Mouse (Mus musculus) kidney, adult 2 months (tissue): ENCODE results near the gene Tln1. TPM values are rescaled to one million over a fixed set of nuclear protein-coding genes. Genes with fewer than 3 reads are reported as not detected.
"Not testable (repeated sequence)": the region's sequence is repeated elsewhere in the genome, so short reads cannot be mapped to it uniquely, and the experiment has no call there.

Experiments
- DNase-seq: peaks from one replicate; pipeline ENCODE4 v3.0.0; 2021
- H3K27ac ChIP-seq: fragments of 200-500 bp; 2 replicates; pipeline ENCODE4 v1.5.1; 2012; ENCODE audit warnings: low read depth, low read length, control low read depth, inconsistent platforms; ENCODE audit not compliant: insufficient read depth
- H3K27me3 ChIP-seq: fragments of 200-500 bp; replicated peaks from 2 replicates; pipeline ENCODE4 v1.6.1; 2012; ENCODE audit warnings: mild to moderate bottlenecking, moderate library complexity, low read length, inconsistent platforms; ENCODE audit not compliant: control insufficient read depth, insufficient read depth
- H3K36me3 ChIP-seq: fragments of 200-500 bp; 2 replicates; pipeline ENCODE4 v1.6.1; 2012; ENCODE audit warnings: mild to moderate bottlenecking, moderate library complexity, low read length, inconsistent platforms; ENCODE audit not compliant: control insufficient read depth, insufficient read depth
- H3K4me1 ChIP-seq: fragments of 200-500 bp; 2 replicates; pipeline ENCODE4 v1.6.1; 2011; ENCODE audit warnings: low read length; ENCODE audit not compliant: control insufficient read depth, insufficient read depth
- H3K4me3 ChIP-seq: fragments of 200-500 bp; 2 replicates; pipeline ENCODE4 v1.5.1; 2011; ENCODE audit warnings: mild to moderate bottlenecking, low read depth, low read length, control low read depth; ENCODE audit not compliant: insufficient read depth
- CTCF ChIP-seq: fragments of 200-500 bp; conservative IDR thresholded peaks from 2 replicates; pipeline ENCODE4 v1.5.1; 2011; ENCODE audit warnings: low read depth, mild to moderate bottlenecking, control low read depth, low read length, moderate library complexity, mixed read lengths; ENCODE audit not compliant: insufficient read depth, insufficient read length
- POLR2A ChIP-seq: fragments of 200-500 bp; IDR thresholded peaks from one replicate; pipeline ENCODE4 v1.6.1; 2011; ENCODE audit warnings: low read depth, low read length, control low read depth
- WGBS: fragments of 180-500 bp; shearing (Covaris S2); methylation state at CpG from one replicate; pipeline ENCODE4 v1.1.7; 2018; 5-methylcytosine and 5-hydroxymethylcytosine counted together
- polyA plus RNA-seq: library from polyadenylated mRNA; depleted of rRNA; stranded (reverse); fragments of >200 nt; gene quantifications from 2 replicates; pipeline ENCODE4 v1.2.3, GENCODE M21; 2012; rRNA removed

Gene Tln1
- polyA plus RNA-seq, 1 experiment: 92.1 TPM

- 92% methylated on average over 5 of the region's 5 CpGs for WGBS
- not testable (repeated sequence) for H3K27me3 ChIP-seq, H3K4me1 ChIP-seq, H3K4me3 ChIP-seq, DNase-seq, H3K27ac ChIP-seq, H3K36me3 ChIP-seq
- TF ChIP-seq CTCF: 0 out of 2 replicates have a peak, but pooled peaks have one; percentile 3
Measured at GRCm38 (mm10) chr4:43485666-43486065, 76.8 kb downstream of the Tln1 start.

DNA sequence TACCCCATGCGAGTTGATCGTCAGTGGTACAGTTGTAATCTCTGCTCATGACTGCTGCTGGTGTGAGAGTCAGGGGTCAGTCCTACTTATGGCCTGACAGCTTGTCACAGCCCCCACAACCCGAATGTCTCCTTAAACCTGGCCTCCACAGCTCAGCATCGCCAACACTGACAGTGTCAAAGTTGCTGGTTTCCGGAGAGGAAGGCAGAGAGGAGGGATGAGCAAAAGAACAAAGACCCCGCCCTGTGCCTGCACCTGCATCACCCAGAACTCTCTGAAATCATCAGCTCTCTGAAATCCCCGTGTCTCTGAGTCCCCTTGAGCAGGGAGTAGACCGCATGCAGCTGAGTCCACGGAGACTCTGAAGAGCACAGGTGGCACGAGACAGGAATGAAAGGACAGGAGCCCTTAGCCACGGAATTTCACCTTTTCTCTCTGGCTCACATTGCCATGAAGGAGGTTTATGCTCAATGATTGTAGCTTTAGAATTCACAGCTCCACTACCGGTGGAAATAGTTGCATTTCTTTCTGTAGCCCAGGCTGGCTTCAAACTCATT is 78.9 kb downstream of the Tln1 start, which contains the start of gene Sit1:
Gene Sit1, minus strand, starts transcription at position 200 of the 557 bp plus-strand sequence.
- Histone ChIP-seq H3K27me3 (no peaks in the 10 kb centered on the region), H3K27ac (no peak within 1 kb of the TSS), H3K4me3 (no peak within 1 kb of the TSS), H3K4me1 (no peaks in the 10 kb centered on the region), H3K36me3 (no peaks in the 10 kb centered on the region)
- no peak for DNase-seq
- TF ChIP-seq POLR2A (no peak), CTCF (no peak)
- WGBS: 75% methylated on average over 12 of the region's 12 CpGs

DNA sequence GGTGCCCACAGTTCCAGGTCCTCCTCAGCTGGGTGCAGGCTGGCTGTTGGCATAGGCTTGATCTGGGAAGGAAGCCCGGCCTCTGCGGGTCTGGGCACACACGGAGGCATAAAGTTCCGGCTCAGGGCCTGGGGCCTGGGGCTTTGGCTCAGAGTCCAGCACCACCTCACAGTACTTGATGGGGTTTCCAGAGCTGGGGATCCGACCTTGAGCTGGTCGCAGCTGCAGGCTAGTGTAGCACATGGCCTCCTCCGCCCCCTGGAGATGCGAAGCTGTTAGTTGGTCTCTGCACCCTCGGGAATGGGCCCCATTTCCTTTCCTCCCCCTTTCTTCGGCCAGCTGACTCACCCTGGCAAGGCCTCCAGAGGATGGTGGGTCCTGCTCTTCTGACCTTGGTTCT is 79.9 kb downstream of the Tln1 start:
- Histone ChIP-seq H3K4me3 (no peak overlapping the region), H3K27ac (no peak overlapping the region), H3K36me3 (no peaks in the 10 kb centered on the region), H3K27me3 (no peaks in the 10 kb centered on the region), H3K4me1 (no peaks in the 10 kb centered on the region)
- TF ChIP-seq CTCF: no peak
- no peak for TF ChIP-seq POLR2A
- DNase-seq: no peak
- WGBS: 71% methylated on average over 10 of the region's 10 CpGs

- no peaks in the 10 kb centered on the region for H3K4me1 ChIP-seq
- no peaks in the 10 kb centered on the region for H3K27me3 ChIP-seq
- WGBS: 76% methylated on average over 7 of the region's 7 CpGs
- H3K36me3 ChIP-seq: no peaks in the 10 kb centered on the region
- no peak overlapping the region for H3K27ac ChIP-seq
- no peak for DNase-seq
- TF ChIP-seq CTCF (no peak), POLR2A (no peak)
- no peak overlapping the region for H3K4me3 ChIP-seq
Measured at GRCm38 (mm10) chr4:43481894-43482456, 80.5 kb downstream of the Tln1 start.

Other genes with a start within 250 kb of the Tln1 start
- 15.5 and 17.3 TPM in 2 replicates for gene Rusc2, start 180.7 kb downstream of the Tln1 start, polyA plus RNA-seq
- gene Fam166b, start 133.6 kb downstream of the Tln1 start, polyA plus RNA-seq: 1.3 and 1.6 TPM in 2 replicates
- gene Tesk1, start 120.8 kb downstream of the Tln1 start, polyA plus RNA-seq: 59.0 and 72.5 TPM in 2 replicates
- 4.5 and 12.6 TPM in 2 replicates for gene Cd72, start 108.1 kb downstream of the Tln1 start, polyA plus RNA-seq
- 0.23 and 1.4 TPM in 2 replicates for gene Sit1, start 79.0 kb downstream of the Tln1 start, polyA plus RNA-seq
- 529 and 664 TPM in 2 replicates for gene Ccdc107, start 69.8 kb downstream of the Tln1 start, polyA plus RNA-seq
- gene Arhgef39, start 63.0 kb downstream of the Tln1 start, polyA plus RNA-seq: 17.3 and 26.6 TPM in 2 replicates
- gene Car9, start 55.7 kb downstream of the Tln1 start, polyA plus RNA-seq: 4.9 and 5.8 TPM in 2 replicates
- gene Tpm2, start 38.9 kb downstream of the Tln1 start, polyA plus RNA-seq: 10.8 and 51.9 TPM in 2 replicates
- 58.2 and 74.5 TPM in 2 replicates for gene Creb3, start 359 bp downstream of the Tln1 start, polyA plus RNA-seq
- 41.2 and 46.9 TPM in 2 replicates for gene Rgp1, start 16.0 kb upstream of the Tln1 start, polyA plus RNA-seq
- gene Gba2, start 16.2 kb upstream of the Tln1 start, polyA plus RNA-seq: 12.2 and 13.9 TPM in 2 replicates
- 2.9 and 4.7 TPM in 2 replicates for gene Msmp, start 21.8 kb upstream of the Tln1 start, polyA plus RNA-seq
- 38.0 and 41.5 TPM in 2 replicates for gene Npr2, start 69.2 kb upstream of the Tln1 start, polyA plus RNA-seq
- gene Spag8, start 90.9 kb upstream of the Tln1 start, polyA plus RNA-seq: 2.2 and 2.4 TPM in 2 replicates
- 374 and 465 TPM in 2 replicates for gene Hint2, start 93.8 kb upstream of the Tln1 start, polyA plus RNA-seq
- gene Tmem8b, start 106.3 kb upstream of the Tln1 start, polyA plus RNA-seq: 8.3 and 8.6 TPM in 2 replicates
- gene Fam221b, start 106.5 kb upstream of the Tln1 start, polyA plus RNA-seq: 0.09 and 0.12 TPM in 2 replicates
- not detected in 2 replicates for gene Olfr70, start 138.1 kb upstream of the Tln1 start, polyA plus RNA-seq
- not detected in 2 replicates for gene Olfr71, start 147.6 kb upstream of the Tln1 start, polyA plus RNA-seq
- 4.8 and 5.1 TPM in 2 replicates for gene Hrct1, start 164.5 kb upstream of the Tln1 start, polyA plus RNA-seq
- gene Spaar, start 167.3 kb upstream of the Tln1 start, polyA plus RNA-seq: 2.4 and 2.5 TPM in 2 replicates
- gene Olfr159, start 208.3 kb upstream of the Tln1 start, polyA plus RNA-seq: not detected in 2 replicates